Comparison of ENCODE assay signal across 9 mouse cellular contexts in genomic region chr6:128358999-128359398, GRCm38 (mm10). TPM values are rescaled to one million over a fixed set of nuclear protein-coding genes. Genes with fewer than 3 reads are reported as not detected.
DNase-seq lines count a peak whose midpoint lies in the region; ATAC-seq and TF ChIP-seq lines count a peak whose summit lies in the region.
"Had no signal": no experiment of that assay in that cellular context is flagged by ENCODE, and none has a peak within 500 bp of the region (broad histone marks: within the 10 kb centered on the region; RNA-seq: fewer than 3 reads in every experiment).

No protein-coding gene starts in this region.

- H3K36me3 ChIP-seq in forebrain, embryonic 12.5 days (replicated peaks) = peaks cover 21% of the 10 kb centered on the region
- H3K36me3 ChIP-seq in forebrain, embryonic 15.5 days = peaks cover 21% of the 10 kb centered on the region
- H3K36me3 ChIP-seq in small intestine, adult 2 months (ENCODE audit: control insufficient read depth, insufficient read depth, low read length) = peaks cover 7% of the 10 kb centered on the region

- H3K27me3 ChIP-seq in forebrain, embryonic 12.5 days = no peaks in the 10 kb centered on the region
- H3K27me3 ChIP-seq in forebrain, embryonic 15.5 days = no peaks in the 10 kb centered on the region
- H3K27me3 ChIP-seq in small intestine, adult 2 months (ENCODE audit: control insufficient read depth, insufficient read depth, low read length) = no peaks in the 10 kb centered on the region
- H3K27me3 ChIP-seq: stomach, embryonic 15.5 days had no signal

- H3K4me3 ChIP-seq in forebrain, embryonic 12.5 days (replicated peaks) = no peak overlapping the region
- no peak overlapping the region for H3K4me3 ChIP-seq in forebrain, embryonic 15.5 days
- H3K4me3 ChIP-seq in small intestine, adult 2 months (ENCODE audit: low read depth, low read length) = no peak overlapping the region
- H3K4me3 ChIP-seq: stomach, embryonic 15.5 days had no signal

- 16% methylated on average over 2 of the region's 2 CpGs for WGBS in forebrain, embryonic 12.5 days
- WGBS in forebrain, embryonic 15.5 days = 3% methylated on average over 2 of the region's 2 CpGs
- 59% methylated on average over 2 of the region's 2 CpGs for WGBS in small intestine, adult 2 months

- H3K9me3 ChIP-seq in forebrain, embryonic 12.5 days = no peaks in the 10 kb centered on the region
- H3K9me3 ChIP-seq in forebrain, embryonic 15.5 days = no peaks in the 10 kb centered on the region
- H3K9me3 ChIP-seq: stomach, embryonic 15.5 days had no signal

- no peak overlapping the region for H3K27ac ChIP-seq in forebrain, embryonic 12.5 days
- H3K27ac ChIP-seq in forebrain, embryonic 15.5 days (replicated peaks) = no peak overlapping the region
- no peak overlapping the region for H3K27ac ChIP-seq in small intestine, adult 2 months (ENCODE audit: insufficient read depth, low read depth, low read length)
- H3K27ac ChIP-seq: stomach, embryonic 15.5 days had no signal

- no peak for ATAC-seq in forebrain, embryonic 12.5 days (ENCODE audit: low FRiP score)
- no peak for ATAC-seq in forebrain, embryonic 15.5 days (replicated peaks)

- TF ChIP-seq CTCF in small intestine, adult 2 months (IDR thresholded peaks at IDR 0.05; ENCODE audit: extremely low read depth, insufficient read length, insufficient replicate concordance, low read depth, low read length) = peak; percentile 72; the same call in 1 of the 2 replicates

- DNase-seq in CD8-positive naive resting alpha-beta T cell, adult 2 months (ENCODE audit: low read depth in 2 of 2, low spot score in 2 of 2) = peak; percentile 57 to 74
- peak; percentile 36 for DNase-seq in c-Kit-positive CD71-positive TER-119-negative erythroid progenitor cells, embryonic 14.5 days (ENCODE audit: low read depth)
- peak; percentile 77 to 80 for DNase-seq in frontal cortex, postnatal 36 days (ENCODE audit: low spot score in 2 of 2)
- DNase-seq in layer of hippocampus, adult 18-20 months (ENCODE audit: low spot score in 2 of 2) = peak; percentile 51 to 88
- peak; percentile 62 for DNase-seq in lung, postnatal 25 days (ENCODE audit: low spot score)

- no peak overlapping the region for H3K4me2 ChIP-seq in forebrain, embryonic 12.5 days
- H3K4me2 ChIP-seq in forebrain, embryonic 15.5 days (replicated peaks) = no peak overlapping the region
- H3K4me2 ChIP-seq: stomach, embryonic 15.5 days had no signal

- no peak for TF ChIP-seq POLR2A in small intestine, adult 2 months (IDR thresholded peaks at IDR 0.05; ENCODE audit: low read depth, low read length)

- H3K4me1 ChIP-seq in forebrain, embryonic 12.5 days = peaks cover 50% of the 10 kb centered on the region
- peaks cover 54% of the 10 kb centered on the region for H3K4me1 ChIP-seq in forebrain, embryonic 15.5 days
- peaks cover 8% of the 10 kb centered on the region for H3K4me1 ChIP-seq in small intestine, adult 2 months (ENCODE audit: control insufficient read depth, insufficient read depth, insufficient read length, low read length)

- peak overlapping the region; percentile 7; the same call in 1 of the 2 replicates for H3K9ac ChIP-seq in forebrain, embryonic 12.5 days
- H3K9ac ChIP-seq in forebrain, embryonic 15.5 days (replicated peaks) = no peak overlapping the region
- H3K9ac ChIP-seq: stomach, embryonic 15.5 days had no signal

RNA-seq across cellular contexts. Expression of gene Tulp3, which starts 3.3 kb away (rescaled TPM):
- polyA plus RNA-seq in forebrain, embryonic 12.5 days (2016; fragmentation: Nextera tagmentation; extraction: Ambion mirVana) = 15.4 and 19.7 TPM in 2 replicates
- polyA plus RNA-seq in forebrain, embryonic 15.5 days (2015; fragmentation: Nextera tagmentation; extraction: Ambion mirVana) = 15.1 and 15.4 TPM in 2 replicates
- 10 to 100 TPM; 19.2 to 21.4 TPM for total RNA-seq in layer of hippocampus, adult 18-20 months (2021)
- 2.0 and 2.4 TPM in 2 replicates for polyA plus RNA-seq in small intestine, adult 2 months (2012; rRNA removed)

RNA-seq across cellular contexts. Expression of gene Rhno1, which starts 3.7 kb away (rescaled TPM):
- 178 and 183 TPM in 2 replicates for polyA plus RNA-seq in forebrain, embryonic 12.5 days (2016; fragmentation: Nextera tagmentation; extraction: Ambion mirVana)
- 135 and 140 TPM in 2 replicates for polyA plus RNA-seq in forebrain, embryonic 15.5 days (2015; fragmentation: Nextera tagmentation; extraction: Ambion mirVana)
- total RNA-seq in layer of hippocampus, adult 18-20 months (2021) = 10 to 100 TPM; 21.5 to 23.4 TPM
- 7.2 and 11.2 TPM in 2 replicates for polyA plus RNA-seq in small intestine, adult 2 months (2012; rRNA removed)

RNA-seq across cellular contexts. Expression of gene Foxm1, which starts 3.8 kb away (rescaled TPM):
- polyA plus RNA-seq in forebrain, embryonic 12.5 days (2016; fragmentation: Nextera tagmentation; extraction: Ambion mirVana) = 74.6 and 86.2 TPM in 2 replicates
- polyA plus RNA-seq in forebrain, embryonic 15.5 days (2015; fragmentation: Nextera tagmentation; extraction: Ambion mirVana) = 21.0 and 25.2 TPM in 2 replicates
- 1 to 10 TPM in 1 of 2 experiments, under 1 TPM in 1; 0.84 to 1.3 TPM for total RNA-seq in layer of hippocampus, adult 18-20 months (2021)
- 6.3 and 11.3 TPM in 2 replicates for polyA plus RNA-seq in small intestine, adult 2 months (2012; rRNA removed)

RNA-seq across cellular contexts. Expression of gene Tex52, which starts 16.3 kb away (rescaled TPM):
- 0.88 and 1.0 TPM in 2 replicates for polyA plus RNA-seq in forebrain, embryonic 12.5 days (2016; fragmentation: Nextera tagmentation; extraction: Ambion mirVana)
- 0.43 and 0.51 TPM in 2 replicates for polyA plus RNA-seq in forebrain, embryonic 15.5 days (2015; fragmentation: Nextera tagmentation; extraction: Ambion mirVana)
- total RNA-seq in layer of hippocampus, adult 18-20 months (2021) = 1 to 10 TPM; 1.9 to 2.7 TPM
- polyA plus RNA-seq in small intestine, adult 2 months (2012; rRNA removed) = not detected in 2 replicates

RNA-seq across cellular contexts. Expression of gene Gm44596, which starts 16.3 kb away (rescaled TPM):
- polyA plus RNA-seq in forebrain, embryonic 12.5 days (2016; fragmentation: Nextera tagmentation; extraction: Ambion mirVana) = not detected in 2 replicates
- not detected in 2 replicates for polyA plus RNA-seq in forebrain, embryonic 15.5 days (2015; fragmentation: Nextera tagmentation; extraction: Ambion mirVana)
- not detected for total RNA-seq in layer of hippocampus, adult 18-20 months (2021)
- polyA plus RNA-seq in small intestine, adult 2 months (2012; rRNA removed) = not detected in 2 replicates
- polyA plus RNA-seq: stomach, embryonic 15.5 days had no signal

Comparison
In these comparisons a context has a peak if more than half of its experiments do, and no peak if none do; other contexts are left out.
1. RNA of gene Rhno1, which starts 3.7 kb away (polyA plus RNA-seq): 178 to 183 TPM in forebrain, embryonic 12.5 days and 135 to 140 TPM in forebrain, embryonic 15.5 days; 7.2 to 11.2 TPM in small intestine, adult 2 months; every median in the first group is over 10 times any median in the second.
2. Peak in every context shown above with its lines, with median percentiles within 50 percentile points of each other: DNase-seq.